Mouse (Mus musculus): ENCODE data around the gene Slc16a14.
"Not testable (repeated sequence)": the region's sequence is repeated elsewhere in the genome, so short reads cannot be mapped to it uniquely, and the experiment has no call there.

Slc16a14 gene

GRCm38 (mm10) chr1:84934503-84935333 is at the start of gene Slc16a14:
Gene Slc16a14 (minus strand): TSS chr1:84935134.
- peak; percentile 56 for DNase-seq (ENCODE audit: low read depth, low spot score)

GRCm38 (mm10) chr1:84961779-84962178 is 26.8 kb upstream of the Slc16a14 start:
- DNase-seq (ENCODE audit: low read depth, low spot score) = not testable (repeated sequence)

GRCm38 (mm10) chr1:84957713-84958112 is 22.8 kb upstream of the Slc16a14 start:
- DNase-seq (ENCODE audit: low read depth, low spot score) = not testable (repeated sequence)

GRCm38 (mm10) chr1:84956771-84957170 is 21.8 kb upstream of the Slc16a14 start:
- DNase-seq (ENCODE audit: low read depth, low spot score) = not testable (repeated sequence)

GRCm38 (mm10) chr1:84952456-84953181 is 17.7 kb upstream of the Slc16a14 start:
- DNase-seq (ENCODE audit: low read depth, low spot score) = no peak

- no peak for DNase-seq (ENCODE audit: low read depth, low spot score)
Measured at GRCm38 (mm10) chr1:84951566-84951965, 16.6 kb upstream of the Slc16a14 start.

GRCm38 (mm10) chr1:84947390-84947789 is 12.5 kb upstream of the Slc16a14 start:
- no peak for DNase-seq (ENCODE audit: low read depth, low spot score)

GRCm38 (mm10) chr1:84945950-84946349 is 11.0 kb upstream of the Slc16a14 start:
- DNase-seq (ENCODE audit: low read depth, low spot score) = no peak

- DNase-seq (ENCODE audit: low read depth, low spot score) = no peak
Measured at GRCm38 (mm10) chr1:84943549-84943948, 8.6 kb upstream of the Slc16a14 start.

GRCm38 (mm10) chr1:84942666-84943065 is 7.7 kb upstream of the Slc16a14 start:
- DNase-seq (ENCODE audit: low read depth, low spot score) = no peak

GRCm38 (mm10) chr1:84940322-84940721 is 5.4 kb upstream of the Slc16a14 start:
- no peak for DNase-seq (ENCODE audit: low read depth, low spot score)

GRCm38 (mm10) chr1:84939466-84939865 is 4.5 kb upstream of the Slc16a14 start:
- no peak for DNase-seq (ENCODE audit: low read depth, low spot score)

GRCm38 (mm10) chr1:84936716-84937510 is 2.0 kb upstream of the Slc16a14 start:
- DNase-seq (ENCODE audit: low read depth, low spot score) = no peak

- no peak for DNase-seq (ENCODE audit: low read depth, low spot score)
Measured at GRCm38 (mm10) chr1:84935668-84936067, 734 bp upstream of the Slc16a14 start.

- peak; percentile 45 for DNase-seq (ENCODE audit: low read depth, low spot score)
Measured at GRCm38 (mm10) chr1:84934151-84934502, 807 bp downstream of the Slc16a14 start.

- peak; percentile 74 for DNase-seq (ENCODE audit: low read depth, low spot score)
Measured at GRCm38 (mm10) chr1:84933472-84934150, 1.3 kb downstream of the Slc16a14 start.

- DNase-seq (ENCODE audit: low read depth, low spot score) = no peak
Measured at GRCm38 (mm10) chr1:84925599-84925998, 9.3 kb downstream of the Slc16a14 start.

GRCm38 (mm10) chr1:84924134-84924533 is 10.8 kb downstream of the Slc16a14 start:
- DNase-seq (ENCODE audit: low read depth, low spot score) = no peak

GRCm38 (mm10) chr1:84923432-84923831 is 11.5 kb downstream of the Slc16a14 start:
- DNase-seq (ENCODE audit: low read depth, low spot score) = no peak

GRCm38 (mm10) chr1:84918865-84919264 is 16.1 kb downstream of the Slc16a14 start:
- DNase-seq (ENCODE audit: low read depth, low spot score) = no peak

- no peak for DNase-seq (ENCODE audit: low read depth, low spot score)
Measured at GRCm38 (mm10) chr1:84915010-84915409, 19.9 kb downstream of the Slc16a14 start.
